Mouse (Mus musculus): ENCODE measurements around the gene Phactr1. TPM values are rescaled to one million over a fixed set of nuclear protein-coding genes. Genes with fewer than 3 reads are reported as not detected.

Phactr1 gene
- polyA plus RNA-seq, 1 experiment from 2014 or later: 58.4 TPM

GRCm38 (mm10) chr13:42823875-42824274, 143.5 kb downstream of the Phactr1 start:
- Histone ChIP-seq H3K4me1 (ENCODE audit: control insufficient read depth, insufficient read depth, low read length) (no peaks in the 10 kb centered on the region), H3K27me3 (ENCODE audit: control insufficient read depth, insufficient read depth, low read length) (no peaks in the 10 kb centered on the region), H3K27ac (ENCODE audit: low read depth, low read length) (no peak overlapping the region), H3K9me3 (ENCODE audit: control insufficient read depth, low read length) (no peaks in the 10 kb centered on the region), H3K4me3 (ENCODE audit: low read depth, low read length) (no peak overlapping the region), H3K4me2 (ENCODE audit: low read depth, low read length) (no peak overlapping the region), H3K9ac (replicated peaks; ENCODE audit: low read depth, low read length) (no peak overlapping the region), H3K36me3 (ENCODE audit: control insufficient read depth, insufficient read depth, low read length) (no peaks in the 10 kb centered on the region)
- WGBS: 84% methylated on average over 7 of the region's 7 CpGs
- ATAC-seq (ENCODE audit: low read depth): no peak

GRCm38 (mm10) chr13:42826602-42827001, 146.2 kb downstream of the Phactr1 start:
- Histone ChIP-seq H3K27me3 (ENCODE audit: control insufficient read depth, insufficient read depth, low read length) (no peaks in the 10 kb centered on the region), H3K4me1 (ENCODE audit: control insufficient read depth, insufficient read depth, low read length) (no peaks in the 10 kb centered on the region), H3K4me2 (ENCODE audit: low read depth, low read length) (no peak overlapping the region), H3K36me3 (ENCODE audit: control insufficient read depth, insufficient read depth, low read length) (no peaks in the 10 kb centered on the region), H3K9ac (replicated peaks; ENCODE audit: low read depth, low read length) (no peak overlapping the region), H3K9me3 (ENCODE audit: control insufficient read depth, low read length) (no peaks in the 10 kb centered on the region), H3K4me3 (ENCODE audit: low read depth, low read length) (no peak overlapping the region), H3K27ac (ENCODE audit: low read depth, low read length) (no peak overlapping the region)
- ATAC-seq (ENCODE audit: low read depth): no peak
- WGBS: 62% methylated on average over 8 of the region's 8 CpGs

GRCm38 (mm10) chr13:42828978-42829377, 148.6 kb downstream of the Phactr1 start:
- Histone ChIP-seq H3K4me3 (ENCODE audit: low read depth, low read length) (no peak overlapping the region), H3K9ac (replicated peaks; ENCODE audit: low read depth, low read length) (no peak overlapping the region), H3K36me3 (ENCODE audit: control insufficient read depth, insufficient read depth, low read length) (no peaks in the 10 kb centered on the region), H3K4me1 (ENCODE audit: control insufficient read depth, insufficient read depth, low read length) (no peaks in the 10 kb centered on the region), H3K27me3 (ENCODE audit: control insufficient read depth, insufficient read depth, low read length) (no peaks in the 10 kb centered on the region), H3K9me3 (ENCODE audit: control insufficient read depth, low read length) (no peaks in the 10 kb centered on the region), H3K27ac (ENCODE audit: low read depth, low read length) (no peak overlapping the region), H3K4me2 (ENCODE audit: low read depth, low read length) (no peak overlapping the region)
- WGBS: 54% methylated on average over 9 of the region's 9 CpGs
- no peak for ATAC-seq (ENCODE audit: low read depth)

- Histone ChIP-seq H3K27me3 (ENCODE audit: control insufficient read depth, insufficient read depth, low read length) (no peaks in the 10 kb centered on the region), H3K4me1 (ENCODE audit: control insufficient read depth, insufficient read depth, low read length) (peaks cover 5% of the 10 kb centered on the region; the same call in 1 of the 2 replicates), H3K27ac (ENCODE audit: low read depth, low read length) (no peak overlapping the region; the same call in 1 of the 2 replicates), H3K9ac (replicated peaks; ENCODE audit: low read depth, low read length) (no peak overlapping the region), H3K9me3 (ENCODE audit: control insufficient read depth, low read length) (no peaks in the 10 kb centered on the region), H3K36me3 (ENCODE audit: control insufficient read depth, insufficient read depth, low read length) (no peaks in the 10 kb centered on the region), H3K4me2 (ENCODE audit: low read depth, low read length) (no peak overlapping the region), H3K4me3 (ENCODE audit: low read depth, low read length) (no peak overlapping the region)
- peak; percentile 24; the same call in 1 of the 2 replicates for ATAC-seq (ENCODE audit: low read depth)
- WGBS: 38% methylated on average over 2 of the region's 2 CpGs
Measured at GRCm38 (mm10) chr13:42835441-42835840, 155.0 kb downstream of the Phactr1 start.

- no peaks in the 10 kb centered on the region for H3K9me3 ChIP-seq (ENCODE audit: control insufficient read depth, low read length)
- WGBS: 73% methylated on average over 2 of the region's 2 CpGs
- H3K27ac ChIP-seq (ENCODE audit: low read depth, low read length): no peak overlapping the region
- ATAC-seq (ENCODE audit: low read depth): no peak
- no peak overlapping the region for H3K4me2 ChIP-seq (ENCODE audit: low read depth, low read length)
- no peak overlapping the region for H3K4me3 ChIP-seq (ENCODE audit: low read depth, low read length)
- H3K27me3 ChIP-seq (ENCODE audit: control insufficient read depth, insufficient read depth, low read length): no peaks in the 10 kb centered on the region
- no peak overlapping the region for H3K9ac ChIP-seq (replicated peaks; ENCODE audit: low read depth, low read length)
- no peaks in the 10 kb centered on the region for H3K36me3 ChIP-seq (ENCODE audit: control insufficient read depth, insufficient read depth, low read length)
- peaks cover 5% of the 10 kb centered on the region; the same call in 1 of the 2 replicates for H3K4me1 ChIP-seq (ENCODE audit: control insufficient read depth, insufficient read depth, low read length)
Measured at GRCm38 (mm10) chr13:42839358-42839757, 158.9 kb downstream of the Phactr1 start.

- Histone ChIP-seq H3K27me3 (ENCODE audit: control insufficient read depth, insufficient read depth, low read length) (no peaks in the 10 kb centered on the region), H3K4me3 (ENCODE audit: low read depth, low read length) (no peak overlapping the region), H3K4me2 (ENCODE audit: low read depth, low read length) (no peak overlapping the region), H3K4me1 (ENCODE audit: control insufficient read depth, insufficient read depth, low read length) (0 out of 2 replicates have a peak, but pooled peaks cover 3% of the 10 kb centered on the region), H3K36me3 (ENCODE audit: control insufficient read depth, insufficient read depth, low read length) (no peaks in the 10 kb centered on the region), H3K9me3 (ENCODE audit: control insufficient read depth, low read length) (no peaks in the 10 kb centered on the region), H3K27ac (ENCODE audit: low read depth, low read length) (no peak overlapping the region), H3K9ac (replicated peaks; ENCODE audit: low read depth, low read length) (no peak overlapping the region)
- WGBS: 64% methylated on average over 10 of the region's 10 CpGs
- ATAC-seq (ENCODE audit: low read depth): no peak
Measured at GRCm38 (mm10) chr13:42852086-42852485, 171.7 kb downstream of the Phactr1 start.

GRCm38 (mm10) chr13:42853900-42854595, 173.6 kb downstream of the Phactr1 start:
- ATAC-seq (ENCODE audit: low read depth): no peak
- Histone ChIP-seq H3K4me1 (ENCODE audit: control insufficient read depth, insufficient read depth, low read length) (0 out of 2 replicates have a peak, but pooled peaks cover 3% of the 10 kb centered on the region), H3K27ac (ENCODE audit: low read depth, low read length) (no peak overlapping the region), H3K9ac (replicated peaks; ENCODE audit: low read depth, low read length) (no peak overlapping the region), H3K27me3 (ENCODE audit: control insufficient read depth, insufficient read depth, low read length) (no peaks in the 10 kb centered on the region), H3K4me2 (ENCODE audit: low read depth, low read length) (no peak overlapping the region), H3K9me3 (ENCODE audit: control insufficient read depth, low read length) (no peaks in the 10 kb centered on the region), H3K4me3 (ENCODE audit: low read depth, low read length) (no peak overlapping the region), H3K36me3 (ENCODE audit: control insufficient read depth, insufficient read depth, low read length) (no peaks in the 10 kb centered on the region)
- 14% methylated on average over 11 of the region's 11 CpGs for WGBS

GRCm38 (mm10) chr13:42866162-42866941, 185.9 kb downstream of the Phactr1 start:
- no peaks in the 10 kb centered on the region for H3K36me3 ChIP-seq (ENCODE audit: control insufficient read depth, insufficient read depth, low read length)
- no peak overlapping the region for H3K27ac ChIP-seq (ENCODE audit: low read depth, low read length)
- peak overlapping the region; percentile 46 for H3K4me2 ChIP-seq (ENCODE audit: low read depth, low read length)
- no peaks in the 10 kb centered on the region for H3K9me3 ChIP-seq (ENCODE audit: control insufficient read depth, low read length)
- ATAC-seq (ENCODE audit: low read depth): peak; percentile 78
- H3K9ac ChIP-seq (replicated peaks; ENCODE audit: low read depth, low read length): no peak overlapping the region
- H3K4me1 ChIP-seq (ENCODE audit: control insufficient read depth, insufficient read depth, low read length): peaks cover 4% of the 10 kb centered on the region; the same call in 1 of the 2 replicates
- WGBS: 5% methylated on average over 21 of the region's 21 CpGs
- no peaks in the 10 kb centered on the region for H3K27me3 ChIP-seq (ENCODE audit: control insufficient read depth, insufficient read depth, low read length)
- H3K4me3 ChIP-seq (ENCODE audit: low read depth, low read length): peak overlapping the region; percentile 15; the same call in 1 of the 2 replicates

- 47% methylated on average over 6 of the region's 6 CpGs for WGBS
- Histone ChIP-seq H3K27ac (ENCODE audit: low read depth, low read length) (no peak overlapping the region), H3K27me3 (ENCODE audit: control insufficient read depth, insufficient read depth, low read length) (no peaks in the 10 kb centered on the region), H3K4me1 (ENCODE audit: control insufficient read depth, insufficient read depth, low read length) (peaks cover 4% of the 10 kb centered on the region; the same call in 1 of the 2 replicates), H3K4me3 (ENCODE audit: low read depth, low read length) (no peak overlapping the region; the same call in 1 of the 2 replicates), H3K4me2 (ENCODE audit: low read depth, low read length) (peak overlapping the region; percentile 46; the same call in 1 of the 2 replicates), H3K36me3 (ENCODE audit: control insufficient read depth, insufficient read depth, low read length) (no peaks in the 10 kb centered on the region), H3K9ac (replicated peaks; ENCODE audit: low read depth, low read length) (no peak overlapping the region), H3K9me3 (ENCODE audit: control insufficient read depth, low read length) (no peaks in the 10 kb centered on the region)
- no peak for ATAC-seq (ENCODE audit: low read depth)
Measured at GRCm38 (mm10) chr13:42867026-42867425, 186.6 kb downstream of the Phactr1 start.

Data from neural tube, embryonic 14.5 days (tissue).